Mouse (Mus musculus) Patski (cell line): ENCODE measurements at regions not wholly inside any gene's neighbourhood (a gene's known extent, or its start where the extent isn't known, plus 50 kb on each side); places are given as distances from the start of the nearest gene placed in this dataset.

ENCODE experiments used
- ATAC-seq: fragments of 100-300 bp; one replicate; pipeline ENCODE4 v1.8.0; 2021
- CTCF ChIA-PET: fragments of 350-600 bp; sonication (Branson Sonifier 250); formaldehyde crosslinking; loops from one replicate; lab custom pipeline; 2022; ENCODE audit warnings: inconsistent platforms; lab: Charles Lee
- POLR2A ChIA-PET: fragments of 350-600 bp; sonication (Branson Sonifier 250); formaldehyde crosslinking; loops from one replicate; lab custom pipeline; 2022; ENCODE audit warnings: antibody characterized with exemption, inconsistent platforms; lab: Charles Lee
- DNase-seq: peaks from one replicate; pipeline ENCODE4 v3.0.0-alpha.2; 2011; ENCODE audit warnings: low read depth, low spot score
- H3K27me3 ChIP-seq: fragments of 371-371 bp; one replicate; pipeline ENCODE4 v1.5.1; 2021
- CTCF ChIP-seq: fragments of 100-300 bp; IDR thresholded peaks from one replicate; pipeline ENCODE4 v1.5.1; 2021
- in situ Hi-C: fragments of 300-500 bp; cut with MboI; formaldehyde crosslinking; loops from 3 replicates; pipeline ENCODE4 v1.11.1; 2018; ENCODE audit warnings: low pct_unique_long_range_greater_than_20kb, mixed read lengths

DNA sequence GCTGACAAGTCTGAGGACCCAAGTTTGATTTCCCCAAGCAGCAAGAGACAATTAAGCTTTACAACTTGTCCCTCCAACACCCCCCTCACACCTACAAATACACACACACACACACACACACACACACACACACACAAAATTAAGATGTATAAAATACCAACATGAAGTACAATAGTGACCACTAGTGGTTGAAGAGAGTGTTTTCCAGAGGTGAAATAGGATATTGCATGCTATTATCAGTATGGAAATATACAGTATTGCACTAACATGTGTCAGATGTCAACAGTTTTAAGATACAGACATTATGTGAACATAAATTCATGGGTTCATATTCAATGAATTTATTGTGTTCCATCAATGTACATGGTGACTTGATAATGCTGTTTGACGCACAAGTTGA lies 685.7 kb upstream of the Cdh6 start:
- peak; percentile 62 for TF ChIP-seq CTCF
- ChIA-PET POLR2A (no interaction called here), CTCF (interaction anchor here (1.0 to 2.1 kb wide), 5 partner anchors 11 to 769 kb away, joined by 3 to 11 read pairs (median 3); partner anchors contain the start of gene Cdh6)
- in situ Hi-C loops = loop anchor here (10.0 kb wide), 1 partner anchor 674 kb away; no protein-coding TSS in a partner anchor
- no peak for ATAC-seq
- peaks cover 13% of the 10 kb centered on the region for H3K27me3 ChIP-seq
- peak; percentile 4 for DNase-seq

DNA sequence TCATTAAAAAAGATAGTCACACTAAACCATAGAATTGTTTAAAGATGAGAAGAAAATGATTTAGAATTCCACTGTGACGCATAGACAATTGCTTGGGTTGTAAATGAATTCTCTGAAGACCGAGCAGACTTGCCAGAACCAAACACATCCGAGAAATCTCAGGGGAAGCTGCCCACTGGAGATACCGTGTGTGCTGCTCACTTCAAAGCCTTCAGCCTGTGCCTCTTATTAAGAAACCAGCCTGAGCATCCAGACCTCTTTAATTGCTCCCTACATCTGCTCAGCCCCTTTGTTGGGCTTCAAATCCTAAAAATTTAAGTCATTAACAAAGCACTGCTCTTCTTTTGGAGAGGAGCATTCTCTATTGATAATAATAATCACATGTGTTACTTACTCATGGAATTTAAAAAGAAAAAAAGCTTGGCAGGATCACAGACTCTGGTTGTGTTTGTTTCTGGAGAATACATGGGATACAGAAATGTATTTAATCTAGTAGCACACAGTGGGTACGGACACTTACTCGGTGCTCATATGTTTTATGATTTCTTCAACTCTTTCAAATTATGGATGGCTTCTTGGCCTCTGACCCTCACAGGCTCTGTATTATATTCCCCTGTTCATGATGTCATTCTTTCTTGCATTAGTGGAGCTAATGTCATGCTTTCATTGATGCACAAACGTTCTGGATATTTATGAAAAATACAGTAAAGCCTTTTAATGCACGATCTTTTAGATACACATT lies 680.8 kb upstream of the Cdh6 start:
- H3K27me3 ChIP-seq = peaks cover 8% of the 10 kb centered on the region
- POLR2A ChIA-PET = interaction anchor here (0.6 kb wide), 2 partner anchors 476 to 699 kb away, joined by 4 read pairs; no protein-coding TSS in a partner anchor
- in situ Hi-C loops = loop anchor here (10.0 kb wide), 1 partner anchor 669 kb away; no protein-coding TSS in a partner anchor
- no peak for TF ChIP-seq CTCF
- CTCF ChIA-PET = no interaction called here
- no peak for ATAC-seq
- no peak for DNase-seq
